Mouse (Mus musculus): Measurements from ENCODE around the gene Slc26a1.
A peak's percentile ranks its signal among the peaks of the same experiment; 100 is the strongest.

Slc26a1 gene

GRCm38 (mm10) chr5:108675251-108675816, at the start of gene Slc26a1:
Slc26a1 (minus strand) TSS chr5:108675569.
- no peak for DNase-seq (ENCODE audit: inconsistent ontology term)

- peak; percentile 87 for DNase-seq (ENCODE audit: inconsistent ontology term)
Observed at GRCm38 (mm10) chr5:108724006-108724405, 48.6 kb upstream of the Slc26a1 start.

GRCm38 (mm10) chr5:108719761-108720160, 44.4 kb upstream of the Slc26a1 start:
- DNase-seq (ENCODE audit: inconsistent ontology term): no peak

GRCm38 (mm10) chr5:108718051-108718450, 42.7 kb upstream of the Slc26a1 start:
- peak; percentile 45 for DNase-seq (ENCODE audit: inconsistent ontology term)

- no peak for DNase-seq (ENCODE audit: inconsistent ontology term)
Observed at GRCm38 (mm10) chr5:108715974-108716373, 40.6 kb upstream of the Slc26a1 start.

GRCm38 (mm10) chr5:108714149-108714548, 38.8 kb upstream of the Slc26a1 start:
- DNase-seq (ENCODE audit: inconsistent ontology term): peak; percentile 79

GRCm38 (mm10) chr5:108713691-108714090, 38.3 kb upstream of the Slc26a1 start:
- peak; percentile 46 for DNase-seq (ENCODE audit: inconsistent ontology term)

GRCm38 (mm10) chr5:108713096-108713495, 37.7 kb upstream of the Slc26a1 start:
- no peak for DNase-seq (ENCODE audit: inconsistent ontology term)

GRCm38 (mm10) chr5:108711968-108712367, 36.6 kb upstream of the Slc26a1 start:
- no peak for DNase-seq (ENCODE audit: inconsistent ontology term)

- DNase-seq (ENCODE audit: inconsistent ontology term): no peak
Observed at GRCm38 (mm10) chr5:108708981-108709731, 33.8 kb upstream of the Slc26a1 start.

GRCm38 (mm10) chr5:108708419-108708818, 33.0 kb upstream of the Slc26a1 start:
- no peak for DNase-seq (ENCODE audit: inconsistent ontology term)

GRCm38 (mm10) chr5:108707758-108708157, 32.4 kb upstream of the Slc26a1 start:
- no peak for DNase-seq (ENCODE audit: inconsistent ontology term)

GRCm38 (mm10) chr5:108703754-108704626, 28.6 kb upstream of the Slc26a1 start:
- DNase-seq (ENCODE audit: inconsistent ontology term): no peak

- DNase-seq (ENCODE audit: inconsistent ontology term): no peak
Observed at GRCm38 (mm10) chr5:108701341-108702021, 26.1 kb upstream of the Slc26a1 start.

- DNase-seq (ENCODE audit: inconsistent ontology term): no peak
Observed at GRCm38 (mm10) chr5:108700346-108700745, 25.0 kb upstream of the Slc26a1 start.

- peak; percentile 88 for DNase-seq (ENCODE audit: inconsistent ontology term)
Observed at GRCm38 (mm10) chr5:108697341-108697753, 22.0 kb upstream of the Slc26a1 start.

- no peak for DNase-seq (ENCODE audit: inconsistent ontology term)
Observed at GRCm38 (mm10) chr5:108696542-108696941, 21.2 kb upstream of the Slc26a1 start.

- DNase-seq (ENCODE audit: inconsistent ontology term): no peak
Observed at GRCm38 (mm10) chr5:108695861-108696260, 20.5 kb upstream of the Slc26a1 start.

- DNase-seq (ENCODE audit: inconsistent ontology term): peak; percentile 80
Observed at GRCm38 (mm10) chr5:108694352-108695261, 19.2 kb upstream of the Slc26a1 start.

GRCm38 (mm10) chr5:108693872-108694288, 18.5 kb upstream of the Slc26a1 start:
- peak; percentile 96 for DNase-seq (ENCODE audit: inconsistent ontology term)

- DNase-seq (ENCODE audit: inconsistent ontology term): peak; percentile 75
Observed at GRCm38 (mm10) chr5:108692271-108692670, 16.9 kb upstream of the Slc26a1 start, which contains the start of gene Fgfrl1. Fgfrl1 (plus strand) TSS chr5:108692382.
